Mouse (Mus musculus): Measurements from ENCODE around the gene Arhgef11.

The Arhgef11 gene

GRCm38 (mm10) chr3:87661291-87661690 lies 43.9 kb downstream of the Arhgef11 start:
- DNase-seq (ENCODE audit: low read depth, low spot score) = no peak

GRCm38 (mm10) chr3:87718525-87718924 lies 101.2 kb downstream of the Arhgef11 start:
- DNase-seq (ENCODE audit: low read depth, low spot score) = no peak

- DNase-seq (ENCODE audit: low read depth, low spot score) = no peak
Measured at GRCm38 (mm10) chr3:87724556-87724955, 107.2 kb downstream of the Arhgef11 start.

DNA sequence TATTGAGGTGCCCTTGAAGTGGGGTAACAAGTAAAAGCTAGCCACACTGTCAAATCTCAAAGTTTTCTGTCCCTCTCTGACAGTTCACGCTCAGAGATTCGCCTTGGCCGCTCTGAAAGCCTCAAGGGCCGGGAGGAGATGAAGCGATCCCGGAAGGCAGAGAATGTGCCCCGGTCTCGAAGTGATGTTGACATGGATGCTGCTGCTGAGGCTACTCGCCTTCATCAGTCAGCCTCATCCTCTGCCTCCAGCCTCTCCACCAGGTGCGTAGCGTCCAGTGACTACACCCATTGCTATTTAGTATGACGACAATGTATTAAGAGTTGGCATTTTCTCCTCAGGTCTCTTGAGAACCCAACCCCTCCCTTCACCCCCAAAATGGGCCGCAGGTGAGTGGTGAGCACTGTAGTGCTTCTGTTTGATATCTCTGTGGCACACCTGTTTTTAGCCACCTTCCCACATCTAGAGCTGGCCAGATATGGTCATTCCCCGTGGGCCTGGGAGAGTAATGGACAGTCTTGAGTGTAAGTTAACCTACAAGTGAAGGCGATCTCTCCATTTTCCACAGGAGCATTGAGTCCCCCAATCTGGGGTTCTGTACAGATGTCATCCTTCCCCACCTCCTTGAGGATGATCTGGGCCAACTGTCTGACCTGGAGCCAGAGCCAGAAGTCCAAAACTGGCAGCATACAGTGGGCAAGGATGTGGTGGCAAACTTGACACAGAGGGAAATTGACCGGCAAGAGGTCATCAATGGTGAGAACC lies 108.2 kb downstream of the Arhgef11 start:
- no peak for DNase-seq (ENCODE audit: low read depth, low spot score)

GRCm38 (mm10) chr3:87726191-87726590 lies 108.8 kb downstream of the Arhgef11 start:
- no peak for DNase-seq (ENCODE audit: low read depth, low spot score)

GRCm38 (mm10) chr3:87728696-87729095 lies 111.3 kb downstream of the Arhgef11 start:
- DNase-seq (ENCODE audit: low read depth, low spot score) = no peak

- no peak for DNase-seq (ENCODE audit: low read depth, low spot score)
Measured at GRCm38 (mm10) chr3:87733098-87733497, 115.7 kb downstream of the Arhgef11 start.

DNA sequence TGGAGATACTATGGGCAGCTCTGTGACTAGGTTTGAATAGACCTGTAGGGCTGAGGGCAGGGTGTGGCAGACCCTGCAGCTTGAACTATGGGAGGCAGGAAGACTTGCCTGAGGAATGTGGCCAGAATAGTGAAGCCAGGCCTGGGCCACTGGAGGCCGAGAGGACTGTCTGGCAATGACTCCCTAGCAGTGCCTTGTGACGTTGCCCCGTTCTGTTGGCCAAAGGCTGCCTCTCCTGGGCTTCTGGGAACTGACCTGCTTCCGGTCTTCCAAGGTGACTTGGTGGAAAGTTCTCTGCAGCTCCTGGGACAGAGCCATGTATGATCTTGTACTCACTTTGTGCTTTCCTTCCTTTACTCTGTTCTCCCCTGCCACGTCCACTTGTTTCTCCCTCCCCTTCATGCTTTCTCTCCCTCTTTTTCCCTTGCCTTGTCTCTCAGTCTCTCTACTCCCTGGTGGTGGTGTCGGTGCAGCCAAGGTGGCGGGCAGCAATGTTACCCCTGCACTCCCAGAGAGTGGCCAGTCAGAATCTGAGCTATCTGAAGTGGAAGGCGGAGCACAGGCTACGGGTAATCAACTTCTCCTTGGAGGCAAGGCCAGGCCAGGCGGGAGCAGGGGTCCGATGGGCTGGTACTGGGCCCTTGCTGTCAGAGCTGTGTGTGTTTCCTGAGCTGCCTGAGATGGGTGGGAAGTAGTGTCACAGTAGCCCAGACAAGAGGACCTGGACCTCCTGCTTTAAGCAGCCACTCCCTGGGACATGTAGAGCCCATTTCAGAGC lies 116.8 kb downstream of the Arhgef11 start:
- DNase-seq (ENCODE audit: low read depth, low spot score) = no peak

DNA sequence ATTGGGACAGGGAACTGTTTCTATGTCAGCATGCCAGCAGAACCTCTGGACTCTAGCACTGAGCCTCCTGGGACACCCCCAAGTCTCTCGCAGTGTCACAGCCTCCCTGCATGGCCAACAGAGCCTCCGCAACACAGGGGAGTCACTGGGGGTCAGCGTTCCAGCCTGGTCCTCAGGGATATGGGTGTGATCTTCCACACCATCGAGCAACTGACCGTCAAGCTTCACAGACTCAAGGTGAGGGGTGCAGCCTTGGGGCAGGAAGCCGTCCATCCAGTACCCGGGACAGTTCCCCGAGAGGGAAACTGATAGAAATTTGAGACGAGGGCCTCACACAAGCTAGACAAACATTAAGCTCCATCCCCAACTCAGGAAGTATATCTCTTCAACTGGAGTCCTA lies 118.0 kb downstream of the Arhgef11 start:
- DNase-seq (ENCODE audit: low read depth, low spot score) = no peak

DNA sequence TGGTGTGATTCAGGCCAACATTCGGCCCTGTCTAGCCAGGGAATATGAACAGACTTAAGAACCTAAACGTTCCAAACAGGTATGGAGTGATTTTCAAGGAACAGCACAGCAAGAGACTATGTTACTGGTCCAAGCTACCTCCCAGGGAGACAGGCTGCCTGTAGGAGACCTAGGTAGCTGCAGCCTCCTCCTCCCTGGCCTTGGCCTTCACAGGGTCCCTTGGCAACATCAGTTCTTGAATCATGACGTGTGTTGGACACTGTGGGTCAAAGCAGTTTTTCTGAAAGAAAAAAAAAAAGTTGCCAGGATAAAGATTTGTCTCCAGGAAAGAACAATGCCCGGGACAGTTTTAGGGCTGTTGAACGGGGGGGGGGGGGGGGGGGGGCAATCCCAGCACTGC lies 121.5 kb downstream of the Arhgef11 start:
- no peak for DNase-seq (ENCODE audit: low read depth, low spot score)

GRCm38 (mm10) chr3:87742013-87742412 lies 124.7 kb downstream of the Arhgef11 start:
- no peak for DNase-seq (ENCODE audit: low read depth, low spot score)

- no peak for DNase-seq (ENCODE audit: low read depth, low spot score)
Measured at GRCm38 (mm10) chr3:87742735-87743134, 125.4 kb downstream of the Arhgef11 start.

DNA sequence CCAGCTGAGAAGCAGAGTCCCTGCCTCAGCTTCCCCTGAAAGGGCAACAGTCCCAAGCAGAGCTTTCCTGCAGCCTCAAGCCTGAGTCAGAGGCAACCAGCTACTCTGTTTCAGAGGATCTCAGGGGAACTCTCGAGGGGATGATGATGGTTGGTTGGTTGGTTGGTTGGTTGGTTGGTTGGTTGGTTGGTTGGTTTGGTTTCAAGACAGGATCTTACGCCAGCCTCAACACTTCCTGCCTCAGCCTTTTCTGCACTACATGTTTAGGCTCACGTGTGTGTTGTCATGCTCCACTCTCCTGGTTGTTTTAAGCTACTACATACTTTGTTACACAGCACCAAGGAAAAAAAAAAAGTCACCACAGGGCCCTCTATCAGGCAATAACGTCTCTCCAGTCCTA lies 126.6 kb downstream of the Arhgef11 start:
- no peak for DNase-seq (ENCODE audit: low read depth, low spot score)

GRCm38 (mm10) chr3:87745036-87745659 lies 127.8 kb downstream of the Arhgef11 start:
- no peak for DNase-seq (ENCODE audit: low read depth, low spot score)

DNA sequence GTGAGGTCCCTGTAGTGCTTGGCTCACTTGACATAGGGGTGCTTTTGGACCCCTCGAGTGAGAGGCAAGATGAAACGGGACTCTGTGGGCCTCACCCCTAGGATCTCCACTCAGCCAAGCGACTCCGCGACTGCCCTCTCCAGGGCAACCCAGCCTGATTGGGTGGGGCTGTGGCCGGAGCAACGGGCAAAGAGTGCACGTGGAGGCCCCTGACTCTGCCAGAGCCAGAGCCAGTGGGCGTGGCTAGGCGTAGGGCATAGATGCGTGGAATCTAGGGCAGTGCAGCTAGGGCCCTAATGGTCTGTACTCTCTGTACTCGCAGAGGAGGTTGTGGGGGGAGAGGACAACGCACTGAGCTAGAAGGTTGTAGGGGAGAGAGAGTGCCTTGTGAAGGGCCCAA lies 131.1 kb downstream of the Arhgef11 start, which contains the start of gene Lrrc71:
Lrrc71 (minus strand) TSS at position 195 of the 400 bp plus-strand sequence.
- DNase-seq (ENCODE audit: low read depth, low spot score) = no peak

- DNase-seq (ENCODE audit: low read depth, low spot score) = no peak
Measured at GRCm38 (mm10) chr3:87749036-87749435, 131.7 kb downstream of the Arhgef11 start.

DNA sequence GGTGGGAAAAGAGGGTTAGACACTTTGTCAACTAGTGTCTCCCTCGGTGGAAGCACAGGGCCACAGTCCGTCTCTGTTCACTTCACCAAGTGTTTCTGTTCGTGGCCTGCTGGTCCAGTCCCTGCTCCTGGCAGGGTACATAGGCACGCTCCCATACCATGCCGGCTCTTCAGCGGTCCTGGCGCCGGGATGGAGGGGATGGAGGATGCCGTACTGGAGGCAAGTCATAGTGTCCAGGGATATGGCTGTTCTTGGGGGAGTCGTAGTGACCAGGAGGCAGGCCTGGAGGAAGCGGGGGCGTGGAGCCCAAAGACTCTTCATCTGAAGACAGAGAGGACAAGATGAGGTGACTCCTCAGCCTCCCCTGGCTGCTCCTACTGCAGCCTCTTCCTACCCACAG lies 132.6 kb downstream of the Arhgef11 start:
- no peak for DNase-seq (ENCODE audit: low read depth, low spot score)

- DNase-seq (ENCODE audit: low read depth, low spot score) = no peak
Measured at GRCm38 (mm10) chr3:87752567-87752966, 135.2 kb downstream of the Arhgef11 start.

GRCm38 (mm10) chr3:87753829-87754228 lies 136.5 kb downstream of the Arhgef11 start:
- DNase-seq (ENCODE audit: low read depth, low spot score) = no peak

DNA sequence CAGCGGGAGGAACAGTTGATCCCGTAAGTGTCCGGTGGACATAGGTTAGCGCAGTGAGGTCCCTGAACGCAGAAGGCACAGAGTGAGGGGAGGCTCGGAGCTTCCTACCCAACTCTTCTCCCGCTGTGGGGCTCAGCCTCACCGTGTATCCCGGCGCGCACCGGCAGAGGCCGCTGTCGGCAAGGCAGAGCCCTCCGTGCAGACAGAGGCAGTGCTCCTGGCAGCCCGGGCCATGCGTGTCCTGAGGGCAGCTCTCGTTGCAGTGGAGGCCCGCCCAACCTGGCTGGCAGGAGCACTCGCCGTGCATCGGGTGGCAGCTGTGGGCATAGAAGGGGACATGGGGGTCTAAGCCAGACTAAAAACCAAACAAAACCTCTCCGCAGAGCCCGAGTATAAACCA lies 138.6 kb downstream of the Arhgef11 start:
- no peak for DNase-seq (ENCODE audit: low read depth, low spot score)

- DNase-seq (ENCODE audit: low read depth, low spot score) = no peak
Measured at GRCm38 (mm10) chr3:87756488-87756887, 139.1 kb downstream of the Arhgef11 start.

DNA sequence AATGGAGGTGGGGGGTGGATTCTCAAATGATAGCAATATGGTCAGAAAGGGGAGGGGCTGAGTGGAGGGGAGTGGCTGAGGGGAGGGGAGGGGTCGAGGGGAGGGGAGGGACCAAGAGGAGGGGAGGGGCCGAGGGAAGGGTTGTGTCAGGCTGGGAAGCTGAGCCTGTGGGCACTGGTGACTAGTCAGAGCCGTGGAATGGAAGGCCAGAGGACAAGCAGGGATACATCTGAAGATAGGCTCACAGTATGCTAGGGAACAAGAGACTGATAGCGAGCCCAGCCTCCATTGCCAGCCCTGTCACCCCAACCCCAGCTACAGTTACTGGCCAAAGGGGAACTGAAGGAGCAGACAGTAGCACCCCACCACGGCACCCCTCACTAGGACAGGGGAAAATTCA lies 141.3 kb downstream of the Arhgef11 start:
- DNase-seq (ENCODE audit: low read depth, low spot score) = no peak
